Mouse (Mus musculus) embryonic fibroblast, embryonic 13.5 days (primary cell): Measurements from ENCODE around the gene Copa. TPM values are rescaled to one million over a fixed set of nuclear protein-coding genes. Genes with fewer than 3 reads are reported as not detected.
A peak's percentile ranks its signal among the peaks of the same experiment; 100 is the strongest.

Source experiments
- H3K27ac ChIP-seq: 2 replicates; pipeline ENCODE4 v1.5.1; 2012; ENCODE audit warnings: low read length, control low read depth, inconsistent platforms; ENCODE audit not compliant: insufficient read depth
- H3K4me1 ChIP-seq: 2 replicates; pipeline ENCODE4 v1.6.1; 2011; ENCODE audit warnings: low read length; ENCODE audit not compliant: control insufficient read depth, insufficient read depth
- H3K4me3 ChIP-seq: 2 replicates; pipeline ENCODE4 v1.5.1; 2011; ENCODE audit warnings: mild to moderate bottlenecking, control low read depth, low read length; ENCODE audit not compliant: insufficient read depth
- CTCF ChIP-seq: IDR thresholded peaks from 2 replicates; pipeline ENCODE4 v1.5.1; 2011; ENCODE audit warnings: mild to moderate bottlenecking, control low read depth, low read length, moderate library complexity, borderline replicate concordance; ENCODE audit not compliant: insufficient read depth
- POLR2A ChIP-seq: IDR thresholded peaks from 2 replicates; pipeline ENCODE4 v1.6.1; 2011; ENCODE audit warnings: low read depth, mild to moderate bottlenecking, control low read depth, low read length, moderate library complexity
- polyA plus RNA-seq: library from polyadenylated mRNA; stranded (reverse); fragments of >200 nt; gene quantifications from 2 replicates; pipeline ENCODE4 v1.2.4, GENCODE M21; 2011; ENCODE audit warnings: low read depth; ENCODE audit not compliant: missing spikeins, insufficient read length

Copa gene
- polyA plus RNA-seq, 1 experiment = 398 TPM

- Histone ChIP-seq H3K27ac (no peak overlapping the region), H3K4me3 (no peak overlapping the region), H3K4me1 (no peaks in the 10 kb centered on the region)
- TF ChIP-seq CTCF = no peak
- TF ChIP-seq POLR2A = no peak
Observed at GRCm38 (mm10) chr1:172140160-172140559, 57.8 kb downstream of the Copa start.

GRCm38 (mm10) chr1:172140825-172141224 lies 58.5 kb downstream of the Copa start:
- Histone ChIP-seq H3K4me3 (no peak overlapping the region), H3K27ac (no peak overlapping the region), H3K4me1 (no peaks in the 10 kb centered on the region)
- no peak for TF ChIP-seq CTCF
- no peak for TF ChIP-seq POLR2A

- Histone ChIP-seq H3K4me3 (no peak overlapping the region), H3K4me1 (no peaks in the 10 kb centered on the region), H3K27ac (no peak overlapping the region)
- TF ChIP-seq POLR2A (no peak), CTCF (no peak)
Observed at GRCm38 (mm10) chr1:172141529-172141928, 59.2 kb downstream of the Copa start.

DNA sequence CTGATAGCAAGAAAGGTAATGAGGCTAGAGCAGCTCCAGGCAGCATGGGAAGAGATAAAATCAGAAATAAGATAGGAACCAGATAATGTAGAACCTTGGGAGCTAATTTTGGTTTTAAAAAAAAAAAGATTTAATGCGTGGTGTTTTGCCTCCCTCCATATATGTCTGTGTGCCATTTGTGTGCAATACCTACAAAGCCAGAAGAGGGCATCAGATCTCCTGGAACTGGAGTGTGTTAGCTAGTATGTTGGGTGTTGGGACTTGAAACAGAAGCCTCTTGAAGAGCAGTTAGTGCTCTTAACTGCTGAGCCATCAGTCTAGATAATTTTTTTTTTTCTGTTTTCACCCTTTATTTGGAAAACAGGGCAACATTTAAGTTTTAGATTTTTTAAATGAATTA lies 61.2 kb downstream of the Copa start:
- Histone ChIP-seq H3K27ac (no peak overlapping the region), H3K4me3 (no peak overlapping the region), H3K4me1 (no peaks in the 10 kb centered on the region)
- no peak for TF ChIP-seq POLR2A
- no peak for TF ChIP-seq CTCF

- H3K4me1 ChIP-seq = no peaks in the 10 kb centered on the region; the same call in 1 of the 2 replicates
- H3K4me3 ChIP-seq = peak within 1 kb of the TSS; percentile 91
- no peak for TF ChIP-seq CTCF
- TF ChIP-seq POLR2A = peak; percentile 93
- peak within 1 kb of the TSS; percentile 88 for H3K27ac ChIP-seq
Observed at GRCm38 (mm10) chr1:172147835-172148278, 65.5 kb downstream of the Copa start, which contains the start of gene Dcaf8. Dcaf8 (plus strand) TSS chr1:172148084.

- no peaks in the 10 kb centered on the region; the same call in 1 of the 2 replicates for H3K4me1 ChIP-seq
- H3K27ac ChIP-seq = peak overlapping the region; percentile 88
- TF ChIP-seq POLR2A (peak; percentile 49), CTCF (no peak)
- H3K4me3 ChIP-seq = peak overlapping the region; percentile 91
Observed at GRCm38 (mm10) chr1:172148279-172148954, 66.1 kb downstream of the Copa start.

- H3K4me3 ChIP-seq = peak overlapping the region; percentile 91
- no peaks in the 10 kb centered on the region; the same call in 1 of the 2 replicates for H3K4me1 ChIP-seq
- TF ChIP-seq POLR2A (no peak), CTCF (no peak)
- H3K27ac ChIP-seq = peak overlapping the region; percentile 88
Observed at GRCm38 (mm10) chr1:172148955-172149815, 66.9 kb downstream of the Copa start.

DNA sequence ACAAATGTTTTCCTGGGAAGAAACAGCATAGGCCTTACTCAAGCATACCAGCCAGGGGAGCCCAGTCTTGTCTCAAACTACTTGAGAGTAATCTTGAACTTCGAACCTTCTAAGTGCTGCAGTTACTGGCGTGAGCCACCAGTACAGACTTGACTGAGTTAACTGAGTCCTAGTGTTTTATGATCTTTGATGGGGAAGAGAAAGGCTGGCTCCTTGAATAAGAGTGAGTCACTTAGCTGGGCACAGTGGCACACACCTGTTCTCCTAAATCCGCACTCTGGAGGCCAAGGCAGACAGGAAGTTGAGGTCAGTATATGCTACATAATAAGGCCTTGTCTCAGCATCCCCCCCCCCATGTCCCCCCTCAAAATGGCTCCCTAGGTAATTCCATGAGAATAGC lies 72.2 kb downstream of the Copa start:
- Histone ChIP-seq H3K4me3 (no peak overlapping the region), H3K27ac (no peak overlapping the region)
- TF ChIP-seq POLR2A (no peak), CTCF (no peak)

GRCm38 (mm10) chr1:172155518-172155917 lies 73.2 kb downstream of the Copa start:
- Histone ChIP-seq H3K27ac (no peak overlapping the region), H3K4me1 (no peaks in the 10 kb centered on the region), H3K4me3 (no peak overlapping the region)
- TF ChIP-seq CTCF (no peak), POLR2A (no peak)

More for the DNA sequence above, 72.2 kb downstream of the Copa start:
- H3K4me1 ChIP-seq = no peaks in the 10 kb centered on the region; the same call in 1 of the 2 replicates
